Mouse (Mus musculus) cerebellum, postnatal 4 days (tissue): ENCODE results near the gene Lrrc29.
"Not testable (repeated sequence)": the region's sequence is repeated elsewhere in the genome, so short reads cannot be mapped to it uniquely, and the experiment has no call there.

ENCODE experiments used
- DNase-seq, 2 experiments: peaks; one replicate each; pipeline ENCODE4 v3.0.0; 2022; ENCODE audit warnings: low spot score in 2 of 2, mixed read lengths in 1 of 2

The Lrrc29 gene

DNA sequence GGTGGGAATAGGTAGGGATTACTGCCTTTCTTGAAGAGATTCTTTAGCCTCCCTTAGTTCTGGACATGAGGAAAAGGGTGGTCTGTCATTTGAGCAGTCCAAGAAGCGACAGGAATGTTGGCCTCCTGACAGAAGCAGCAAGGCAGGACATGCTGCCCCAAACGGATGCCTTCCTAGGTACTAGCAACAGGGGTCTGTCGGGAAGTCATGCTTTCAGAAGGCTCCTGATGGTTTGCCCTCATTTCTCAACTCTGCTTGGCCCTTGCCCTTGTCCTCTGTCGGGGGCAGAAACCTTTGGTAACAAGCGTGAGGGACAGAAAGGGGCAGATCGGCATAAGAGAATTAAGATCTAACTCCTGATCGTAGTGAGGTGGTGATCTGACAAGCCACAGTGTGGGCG, 16.0 kb downstream of the Lrrc29 start:
- no peak for DNase-seq

DNA sequence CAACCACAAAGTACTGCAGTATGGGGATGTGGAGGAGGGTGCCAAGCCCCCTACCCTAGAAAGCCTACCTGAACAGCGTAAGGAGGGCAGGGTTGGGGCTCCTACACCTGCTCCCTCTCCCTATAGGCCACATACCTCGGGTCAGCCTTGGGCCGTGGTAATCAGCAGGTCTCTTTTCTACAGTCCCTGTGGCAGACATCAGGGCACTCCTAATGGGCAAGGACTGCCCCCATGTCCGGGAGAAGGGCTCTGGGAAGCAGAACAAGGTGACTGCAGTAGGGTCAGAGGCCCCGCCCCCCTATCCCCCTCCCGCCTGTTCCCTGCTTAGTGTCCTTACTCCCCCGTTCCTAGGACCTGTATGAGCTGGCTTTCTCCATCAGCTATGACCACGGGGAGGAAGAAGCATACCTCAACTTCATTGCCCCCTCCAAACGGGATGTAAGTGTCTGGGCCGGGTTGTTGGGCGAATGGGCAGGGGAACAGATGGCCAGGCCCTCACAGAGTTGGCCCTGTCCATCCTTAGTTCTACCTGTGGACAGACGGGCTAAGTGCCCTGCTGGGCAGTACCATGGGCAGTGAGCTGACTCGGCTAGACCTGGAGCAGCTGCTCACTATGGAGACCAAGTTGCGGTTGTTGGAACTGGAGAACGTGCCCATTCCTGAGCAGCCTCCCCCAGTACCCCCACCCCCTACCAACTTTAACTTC, 16.8 kb downstream of the Lrrc29 start:
- DNase-seq = no peak

DNA sequence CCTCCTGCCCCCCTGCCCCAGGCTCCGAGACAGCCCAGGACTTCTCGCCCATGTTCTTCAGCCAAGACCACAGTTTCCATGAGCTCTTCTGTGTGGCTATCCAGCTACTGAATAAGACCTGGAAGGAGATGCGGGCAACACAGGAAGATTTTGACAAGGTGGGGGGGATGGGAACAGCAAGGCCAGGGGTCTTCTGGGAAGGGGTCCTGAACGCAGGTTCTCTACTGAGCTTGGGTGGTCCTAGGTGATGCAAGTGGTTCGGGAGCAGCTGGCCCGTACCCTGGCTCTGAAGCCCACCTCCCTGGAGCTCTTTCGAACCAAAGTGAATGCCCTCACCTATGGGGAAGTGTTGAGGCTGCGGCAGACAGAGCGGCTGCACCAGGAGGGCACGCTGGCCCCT, 17.6 kb downstream of the Lrrc29 start:
- DNase-seq = no peak

DNA sequence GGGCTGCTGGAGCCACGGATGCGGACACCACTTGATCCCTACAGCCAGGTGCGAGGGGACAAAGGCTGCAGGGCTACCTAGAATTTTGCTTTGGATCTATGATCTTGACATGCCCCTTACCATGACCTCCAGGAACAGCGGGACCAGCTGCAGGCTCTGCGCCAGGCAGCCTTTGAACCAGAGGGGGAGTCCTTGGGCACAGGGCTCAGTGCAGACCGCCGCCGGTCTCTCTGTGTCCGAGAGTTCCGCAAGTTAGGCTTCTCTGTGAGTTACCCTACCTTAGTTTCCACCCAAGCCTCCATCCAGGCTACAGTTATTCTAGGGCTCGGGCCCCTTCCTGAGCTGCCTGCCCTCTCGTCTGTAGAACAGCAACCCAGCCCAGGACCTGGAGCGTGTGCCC, 18.4 kb downstream of the Lrrc29 start:
- no peak for DNase-seq

DNA sequence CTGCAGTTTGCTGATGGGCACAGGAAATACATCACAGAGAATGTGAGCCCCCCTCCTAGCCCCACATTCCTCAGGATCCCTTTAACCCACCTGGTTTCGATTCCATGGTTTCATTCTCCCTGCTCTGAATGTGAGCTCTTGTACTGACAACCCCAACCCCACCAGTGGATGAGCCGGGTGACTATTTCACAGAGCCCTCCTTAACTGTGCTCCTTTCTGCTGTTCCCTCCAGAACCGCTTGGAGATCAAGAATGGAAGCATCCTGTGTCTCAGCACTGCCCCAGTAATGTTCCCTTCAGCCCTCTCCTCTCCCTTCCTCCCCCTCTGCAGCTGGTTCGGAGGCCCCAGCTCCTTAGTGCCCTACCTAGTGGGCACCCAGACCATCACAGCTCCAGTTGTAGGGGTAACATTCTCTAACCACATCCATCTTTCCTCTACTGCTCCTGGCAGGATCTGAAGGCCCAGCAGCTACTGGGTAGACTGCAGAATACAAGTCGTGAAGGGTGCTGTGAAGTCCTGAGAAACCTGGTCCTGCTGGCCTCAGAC, 19.9 kb downstream of the Lrrc29 start:
- no peak for DNase-seq

DNA sequence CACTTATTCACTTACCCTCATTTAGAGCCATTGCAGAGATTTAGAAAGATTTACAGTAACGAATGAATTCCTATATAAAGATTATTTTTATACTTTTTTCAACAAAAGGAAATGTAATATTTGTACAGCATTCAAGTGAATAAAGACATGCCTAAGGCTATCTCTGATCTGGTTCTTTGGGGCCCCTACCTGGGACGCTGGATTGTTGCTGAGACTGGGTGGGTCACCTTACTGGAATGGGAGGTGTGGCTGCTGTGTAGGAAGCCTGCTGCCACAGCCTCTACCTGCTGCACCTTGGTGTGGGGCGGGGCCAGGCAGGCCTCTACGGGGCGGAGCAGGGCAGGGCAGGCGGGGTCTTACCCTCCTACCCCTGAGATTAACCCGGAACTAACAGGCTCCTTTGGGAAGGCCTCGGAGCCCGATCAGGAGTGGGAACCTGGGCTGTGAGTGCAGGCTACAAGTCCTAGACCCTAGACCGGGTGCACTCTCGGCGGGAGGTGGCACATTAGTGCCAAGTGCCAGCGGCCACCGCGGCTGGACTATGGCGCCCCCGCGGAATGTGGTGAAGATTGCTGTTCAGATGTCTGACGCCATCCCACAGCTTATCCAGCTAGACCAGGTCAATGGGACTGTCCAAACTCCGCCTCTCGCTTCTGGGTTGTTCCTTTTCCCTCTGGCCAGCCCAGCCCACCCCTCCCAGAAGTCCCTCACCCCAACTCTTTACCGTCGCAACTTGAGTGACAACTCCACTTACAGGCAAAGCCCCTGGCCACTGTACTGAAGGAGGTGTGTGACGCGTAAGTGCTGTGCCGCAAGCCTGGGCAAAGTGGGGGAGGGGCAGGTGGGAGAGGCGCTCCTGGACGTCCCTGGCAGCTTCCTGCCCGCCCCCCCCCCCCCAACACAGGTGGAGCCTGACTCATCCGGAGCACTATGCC, 20.6 kb downstream of the Lrrc29 start, which contains the start of gene Elmo3:
Elmo3 (plus strand) TSS at position 391 of the 935 bp plus-strand sequence.
- peak in 1 of 2 experiments; percentile 57 for DNase-seq

DNA sequence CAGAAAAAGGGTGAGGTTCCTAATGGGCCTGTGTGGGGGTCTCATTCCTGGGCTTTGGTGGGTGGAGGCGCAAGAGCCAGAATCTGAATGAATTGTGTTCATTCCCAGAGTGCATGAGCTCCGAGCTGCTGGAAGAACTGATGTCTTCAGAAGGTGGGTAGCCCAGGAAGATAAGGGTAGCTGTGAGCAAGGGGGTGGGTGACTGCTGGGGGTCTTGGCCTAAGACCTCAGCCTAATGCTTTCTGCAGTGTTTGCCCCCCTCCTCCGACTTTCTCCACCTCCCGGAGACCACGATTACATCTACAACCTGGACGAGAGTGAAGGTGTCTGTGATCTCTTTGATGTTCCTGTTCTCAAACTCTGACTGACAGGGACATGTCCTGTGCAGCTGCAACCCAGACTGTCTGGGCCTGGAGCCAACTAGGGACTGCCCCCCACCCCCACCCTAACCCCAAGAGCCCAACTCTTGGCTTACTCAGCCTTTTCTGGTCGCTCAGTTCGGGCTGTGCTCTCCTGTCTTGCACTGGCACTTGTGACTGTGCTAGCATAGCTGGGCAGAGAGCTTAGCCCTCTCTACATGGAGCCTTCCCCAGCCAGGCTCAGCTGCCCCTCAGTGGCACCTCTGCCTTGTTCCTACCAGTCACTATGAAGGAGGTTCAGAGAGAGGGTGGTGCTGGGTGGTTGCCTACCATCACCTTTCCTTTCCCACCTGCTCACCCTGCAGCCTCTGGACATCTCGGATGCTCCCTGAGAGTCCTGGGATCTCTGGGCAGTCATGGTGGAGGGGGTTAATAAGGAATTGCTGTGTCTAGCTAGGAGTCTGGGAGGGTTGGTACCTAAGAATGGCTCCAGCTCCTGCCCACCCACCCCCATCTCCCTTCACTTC, 21.5 kb downstream of the Lrrc29 start:
- DNase-seq = no peak

DNA sequence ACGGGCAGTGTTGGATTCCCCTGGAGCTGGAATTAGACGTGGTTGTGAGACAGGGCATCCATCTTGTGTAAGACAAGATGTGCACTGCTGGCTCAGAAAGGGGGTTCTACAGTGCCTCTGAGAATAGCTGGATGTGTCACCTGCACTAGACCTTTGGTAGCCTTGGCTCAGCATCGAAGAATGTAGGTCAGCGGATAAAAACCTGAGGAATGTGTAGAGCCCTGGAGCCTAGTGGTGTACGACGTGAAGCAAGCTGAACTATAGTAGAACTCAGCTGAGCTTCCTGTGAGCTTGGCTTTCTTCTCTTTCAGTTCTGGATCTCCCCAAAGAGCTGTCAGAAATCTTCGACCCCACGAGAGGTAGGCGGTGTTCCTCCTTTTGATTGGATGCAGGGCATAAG, 22.2 kb downstream of the Lrrc29 start:
- DNase-seq = no peak

DNA sequence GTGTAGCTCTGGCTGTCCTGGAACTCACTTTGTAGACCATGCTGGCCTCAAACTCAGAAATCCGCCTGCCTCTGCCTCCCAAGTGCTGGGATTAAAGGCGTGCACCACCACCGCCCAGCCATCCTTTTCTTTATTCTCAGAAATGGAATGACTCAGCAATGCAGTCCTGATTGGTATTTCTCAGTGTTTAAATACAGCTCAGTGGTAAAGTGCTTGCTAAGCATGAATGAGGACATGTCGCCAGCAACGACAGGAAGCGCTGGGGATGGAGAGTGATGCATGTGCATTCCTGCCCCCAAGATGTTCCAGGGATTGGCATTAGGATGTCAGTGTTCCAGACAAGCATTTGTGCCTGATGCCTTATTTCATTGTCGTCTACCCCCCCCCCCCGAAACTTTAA, 22.7 kb downstream of the Lrrc29 start:
- DNase-seq = no peak

DNA sequence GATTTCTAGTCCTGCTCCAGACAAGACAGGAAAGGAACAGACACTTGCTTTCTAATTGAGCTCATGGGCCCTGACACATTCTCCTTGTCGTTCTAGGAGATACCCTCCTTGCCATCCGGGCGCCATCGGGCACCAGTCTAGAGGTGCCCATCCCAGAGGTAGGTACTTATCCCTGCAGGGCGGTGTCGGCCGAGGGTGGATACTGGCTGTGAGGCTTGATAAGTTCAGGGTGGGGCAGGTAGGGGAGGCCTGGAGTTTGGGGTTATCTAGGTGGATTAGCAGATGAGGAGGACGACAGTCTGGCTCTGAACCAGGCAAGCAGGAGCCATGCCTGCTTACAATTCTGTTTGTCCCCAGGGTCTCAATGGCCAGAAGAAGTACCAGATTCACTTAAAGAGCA, 26.1 kb downstream of the Lrrc29 start:
- no peak for DNase-seq

DNA sequence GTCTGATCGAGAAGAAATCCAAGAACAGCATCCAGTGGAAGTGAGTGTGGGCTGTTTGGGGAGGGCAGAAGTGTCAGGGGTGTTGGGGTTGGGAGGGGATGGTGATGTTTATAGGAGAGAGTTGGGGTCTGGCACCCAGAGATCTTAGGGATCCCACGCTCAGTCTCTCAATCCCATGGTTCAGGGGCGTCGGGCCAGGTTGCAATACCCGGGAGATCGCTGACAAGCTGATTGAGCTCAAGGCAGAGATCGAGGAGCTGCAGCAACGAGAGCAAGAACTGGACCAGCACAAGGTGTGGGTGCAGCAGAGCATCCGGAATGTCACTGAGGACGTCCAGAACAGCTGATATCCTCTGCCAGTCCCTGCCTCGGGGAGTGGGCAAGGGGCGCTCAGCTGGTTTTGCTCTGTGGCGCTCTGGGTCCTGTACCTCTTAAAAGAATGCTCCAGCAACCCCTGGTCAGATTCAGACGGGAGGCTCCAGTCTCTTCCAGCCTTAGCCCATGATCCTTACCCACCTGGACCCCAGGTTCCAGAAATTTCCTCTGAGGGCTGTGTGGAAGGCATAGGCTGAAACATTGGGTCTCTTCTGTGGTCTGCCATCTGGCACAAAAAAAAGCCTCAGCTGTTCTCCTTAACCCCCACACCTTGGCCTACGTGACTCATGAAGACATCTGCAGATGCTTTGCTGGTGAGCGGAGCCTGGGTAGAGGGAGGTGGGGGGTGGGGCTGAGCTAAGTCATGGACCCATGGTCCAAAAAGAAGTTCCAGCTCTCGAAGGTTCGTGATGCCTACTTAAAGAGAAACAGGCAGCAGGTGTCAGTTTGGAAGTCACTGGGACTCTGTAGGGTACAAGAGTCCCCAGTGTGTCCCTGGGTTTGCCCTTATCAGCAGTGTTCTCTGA, 27.5 kb downstream of the Lrrc29 start:
- DNase-seq = no peak

DNA sequence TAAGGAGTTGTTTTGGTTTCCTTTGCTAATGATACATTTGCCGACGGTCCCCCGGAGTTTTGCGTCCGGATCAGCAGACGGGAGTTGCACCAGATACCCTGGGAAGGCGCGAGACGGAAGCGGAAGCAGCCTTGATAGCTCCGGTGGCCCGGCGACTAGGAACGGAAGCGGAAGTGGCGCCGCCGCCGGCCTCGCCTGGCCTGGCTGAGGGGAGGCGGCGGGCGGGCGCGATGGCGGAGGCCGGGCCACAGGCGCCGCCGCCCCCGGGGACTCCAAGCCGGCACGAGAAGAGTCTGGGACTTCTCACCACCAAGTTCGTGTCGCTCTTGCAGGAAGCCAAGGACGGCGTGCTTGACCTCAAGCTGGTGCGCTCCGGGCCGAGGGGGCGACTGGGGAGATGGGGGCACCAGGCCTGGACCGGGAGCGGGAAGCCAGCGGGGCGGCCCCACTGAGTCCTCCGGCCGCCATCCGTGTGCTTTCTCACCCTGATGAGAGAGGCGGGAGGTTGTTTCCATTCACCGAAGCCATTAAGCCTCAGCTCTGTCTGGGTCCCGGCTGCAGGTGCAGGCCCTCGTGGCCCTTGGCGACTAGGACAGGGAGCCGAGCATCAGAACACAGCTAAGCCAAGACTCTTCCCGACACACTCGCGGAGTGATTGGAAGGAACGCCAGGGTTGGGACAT, 28.4 kb downstream of the Lrrc29 start, which contains the start of gene E2f4:
E2f4 (plus strand) TSS at position 153 of the 682 bp plus-strand sequence.
- DNase-seq = peak; percentile 84 to 90

DNA sequence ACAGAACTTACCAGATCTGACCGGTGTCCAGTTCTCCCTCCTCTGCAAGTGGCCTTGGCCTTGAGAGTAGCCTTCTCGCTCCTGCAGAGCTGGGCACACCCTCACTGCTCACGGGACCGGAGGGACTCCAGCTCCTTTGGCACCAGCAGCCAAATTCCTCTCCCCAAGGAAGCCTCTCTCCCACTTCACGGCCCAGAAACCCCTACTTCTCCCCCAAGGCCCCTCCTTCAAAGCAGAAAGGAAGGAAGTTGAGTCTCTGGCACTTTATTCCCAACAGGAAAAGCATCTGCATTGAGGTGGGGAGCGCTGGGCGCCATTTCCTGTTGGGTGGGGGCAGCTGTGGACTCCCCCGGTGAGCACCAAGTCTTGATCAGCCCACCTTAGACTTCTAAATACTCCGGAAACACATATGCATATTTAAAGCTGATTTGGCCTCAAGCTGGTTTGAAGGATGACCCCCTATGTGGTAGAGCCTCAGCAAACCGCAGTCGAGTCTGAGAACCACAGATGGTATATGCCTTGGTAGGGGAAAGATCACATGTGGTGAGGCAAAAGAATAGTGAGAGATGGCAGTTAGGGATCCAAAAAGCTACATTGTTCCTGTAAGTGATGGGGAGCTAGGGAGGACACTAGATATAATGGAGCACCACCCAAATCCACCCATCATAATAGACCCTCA, 30.0 kb downstream of the Lrrc29 start, which contains the start of gene Exoc3l:
Exoc3l (minus strand) TSS at position 207 of the 679 bp plus-strand sequence.
- DNase-seq = no peak

DNA sequence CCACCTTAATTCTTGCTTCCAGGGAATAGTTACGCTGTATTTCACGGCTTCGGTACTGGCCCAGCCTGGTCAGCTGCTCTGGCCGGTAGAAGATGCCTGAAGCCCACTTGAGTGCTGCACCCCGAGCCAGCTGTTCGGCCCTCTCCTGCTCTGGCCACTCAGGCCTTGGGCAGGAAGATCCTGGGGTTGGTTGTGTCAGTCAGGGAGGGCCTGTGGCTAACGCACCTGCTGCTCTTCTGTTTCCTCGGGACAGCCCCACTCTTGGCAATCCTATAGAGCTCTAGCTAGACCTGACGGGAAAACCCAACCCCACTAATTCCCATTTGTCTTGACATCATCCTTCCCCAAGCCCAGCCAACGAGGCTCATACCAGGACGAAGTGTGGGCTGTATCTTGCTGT, 30.8 kb downstream of the Lrrc29 start:
- DNase-seq = no peak

DNA sequence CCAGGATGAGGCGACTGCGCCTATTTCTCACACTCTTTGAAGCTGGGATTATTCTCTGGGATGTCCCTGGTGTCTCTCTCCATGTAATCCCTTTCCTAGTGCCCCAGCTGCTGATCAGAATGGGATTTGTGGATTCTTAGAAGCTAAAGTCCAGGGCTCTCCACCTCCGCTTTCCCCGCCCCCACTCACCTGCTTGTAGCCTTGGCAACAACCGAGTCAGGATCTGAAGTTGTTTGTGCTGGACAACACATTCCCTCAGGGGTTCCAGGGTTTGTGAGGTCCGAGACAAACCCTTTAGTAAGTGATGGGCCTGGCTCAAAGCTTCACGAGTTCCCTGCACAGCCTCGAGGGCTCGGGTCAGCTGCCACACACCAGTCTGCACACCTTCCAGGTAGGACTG, 31.3 kb downstream of the Lrrc29 start:
- no peak for DNase-seq

DNA sequence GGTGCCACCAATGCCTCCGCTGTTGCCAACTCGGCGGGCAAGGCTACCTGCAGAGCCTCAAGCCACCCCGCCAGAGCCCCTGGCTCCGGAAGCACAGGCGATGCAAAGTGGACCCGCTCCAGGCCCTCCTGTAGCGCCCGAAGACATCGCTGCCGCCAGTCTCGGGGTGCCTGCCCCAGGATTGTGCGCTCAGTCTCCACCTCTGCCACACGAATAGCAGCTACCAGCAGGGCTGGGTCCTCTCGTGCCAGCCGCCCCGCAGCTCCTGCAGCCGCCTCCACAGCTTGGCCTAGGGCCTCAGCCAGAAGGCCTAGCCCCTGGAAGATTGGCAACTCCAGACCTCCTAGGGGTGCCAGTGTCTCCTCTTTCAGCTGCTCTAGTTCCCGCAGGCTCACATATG, 32.7 kb downstream of the Lrrc29 start:
- DNase-seq = peak in 1 of 2 experiments; percentile 49

DNA sequence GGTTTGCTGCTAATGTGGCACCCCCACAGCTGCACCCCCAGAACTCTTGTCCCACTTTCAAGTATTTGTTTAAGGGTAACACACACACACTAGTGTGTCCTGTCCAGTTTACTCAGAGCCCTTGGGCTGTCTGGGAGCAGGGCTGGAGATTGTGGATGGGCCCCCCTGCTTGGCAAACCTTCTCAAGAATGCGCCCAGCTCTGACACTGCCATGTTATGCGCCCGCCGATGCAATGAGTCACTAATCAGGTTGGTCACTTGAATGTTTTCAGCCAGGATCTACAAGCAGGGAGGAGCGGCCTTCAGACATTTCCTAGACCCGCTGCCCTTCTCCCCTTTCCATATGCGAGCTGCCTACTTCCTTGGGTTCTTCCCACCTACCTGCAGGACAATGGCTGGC, 33.6 kb downstream of the Lrrc29 start:
- no peak for DNase-seq

DNA sequence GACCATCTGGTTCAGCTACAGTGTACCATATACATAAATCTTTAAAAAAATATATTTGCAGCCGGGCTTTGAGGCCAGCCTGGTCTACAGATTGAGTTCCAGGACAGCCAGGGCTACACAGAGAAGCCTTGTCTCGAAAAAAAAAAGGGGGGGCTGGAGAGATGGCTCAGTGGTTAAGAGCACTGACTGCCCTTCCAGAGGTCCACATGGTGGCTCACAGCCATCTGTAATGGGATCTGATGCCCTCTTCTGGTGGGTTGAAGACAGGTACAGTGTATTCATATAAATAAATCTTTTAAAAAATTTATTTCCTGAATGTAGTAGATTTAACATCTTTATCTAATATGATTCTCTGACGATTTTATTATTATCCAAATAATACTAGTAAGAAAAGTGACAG, 34.3 kb downstream of the Lrrc29 start:
- DNase-seq = not testable (repeated sequence)

DNA sequence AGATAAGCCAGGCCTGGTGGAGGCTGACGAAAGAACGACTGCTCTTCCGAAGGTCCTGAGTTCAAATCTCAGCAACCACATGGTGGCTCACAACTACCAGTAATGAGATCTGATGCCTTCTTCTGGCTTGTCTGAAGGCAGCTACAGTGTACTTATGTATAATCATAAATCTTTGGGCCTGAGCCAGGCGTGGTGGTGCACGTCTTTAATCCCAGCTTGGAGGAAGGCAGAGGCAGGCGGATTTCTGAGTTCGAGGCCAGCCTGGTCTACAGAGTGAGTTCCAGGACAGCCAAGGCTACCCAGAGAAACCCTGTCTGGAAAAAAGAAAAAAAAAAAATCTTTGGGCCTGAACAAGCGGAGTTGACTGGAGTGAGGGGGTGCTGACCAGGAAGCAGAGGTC, 34.7 kb downstream of the Lrrc29 start:
- not testable (repeated sequence) for DNase-seq
